ENCODE assay signal across 12 mouse cellular contexts in genomic region chr19:36129643-36130042, GRCm38 (mm10). TPM values are rescaled to one million over a fixed set of nuclear protein-coding genes. Genes with fewer than 3 reads are reported as not detected.
DNase-seq lines count a peak whose midpoint lies in the region; ATAC-seq and TF ChIP-seq lines count a peak whose summit lies in the region.
"Had no signal": no experiment of that assay in that cellular context is flagged by ENCODE, and none has a peak within 500 bp of the region (broad histone marks: within the 10 kb centered on the region; RNA-seq: fewer than 3 reads in every experiment).

No protein-coding gene starts in this region.

- peak; percentile 49 for DNase-seq in kidney, postnatal 0 days (ENCODE audit: low spot score)
- DNase-seq in ZHBTc4 (ENCODE audit: low read depth, low spot score), result peak; percentile 34
- no peak for DNase-seq in intestine, embryonic 14.5 days (ENCODE audit: low spot score)
- no peak for DNase-seq in hindbrain, embryonic 10.5 days (ENCODE audit: low spot score)
- DNase-seq in cerebellum, adult 18-20 months, result no peak
- DNase-seq in adrenal gland, postnatal 25 days, result no peak

- no peak for ATAC-seq in kidney, postnatal 0 days (replicated peaks; ENCODE audit: low FRiP score, low read depth)
- ATAC-seq in kidney, embryonic 14.5 days (ENCODE audit: low FRiP score, low TSS enrichment), result no peak; the same call in 1 of the 2 replicates
- no peak for ATAC-seq in intestine, embryonic 14.5 days (replicated peaks; ENCODE audit: low FRiP score, low TSS enrichment, low read depth)

- H3K9me3 ChIP-seq in kidney, postnatal 0 days (replicated peaks; ENCODE audit: low read length), result no peaks in the 10 kb centered on the region
- H3K9me3 ChIP-seq in kidney, embryonic 14.5 days (ENCODE audit: control insufficient read depth, low read length), result no peaks in the 10 kb centered on the region
- H3K9me3 ChIP-seq in intestine, embryonic 14.5 days (ENCODE audit: control insufficient read depth, low read length), result no peaks in the 10 kb centered on the region
- H3K9me3 ChIP-seq in megakaryocyte, embryonic 14.5 days, result peaks cover 3% of the 10 kb centered on the region
- H3K9me3 ChIP-seq in hindbrain, embryonic 10.5 days, result no peaks in the 10 kb centered on the region

- peak overlapping the region; percentile 46 for H3K4me2 ChIP-seq in kidney, postnatal 0 days (ENCODE audit: low read length)
- no peak overlapping the region for H3K4me2 ChIP-seq in kidney, embryonic 14.5 days (replicated peaks; ENCODE audit: low read depth, low read length)
- H3K4me2 ChIP-seq in intestine, embryonic 14.5 days (ENCODE audit: low read length), result peak overlapping the region; percentile 45

- H3K27ac ChIP-seq in kidney, postnatal 0 days, result 0 out of 2 replicates have a peak overlapping the region, but pooled peaks have one; percentile 36
- H3K27ac ChIP-seq in kidney, embryonic 14.5 days (ENCODE audit: low read depth, low read length), result no peak overlapping the region
- no peak overlapping the region for H3K27ac ChIP-seq in intestine, embryonic 14.5 days (ENCODE audit: low read depth)
- no peak overlapping the region for H3K27ac ChIP-seq in hindbrain, embryonic 10.5 days

- TF ChIP-seq CTCF in kidney, postnatal 0 days (IDR thresholded peaks at IDR 0.05; ENCODE audit: low read depth), result no peak

- H3K36me3 ChIP-seq in kidney, postnatal 0 days (ENCODE audit: insufficient read depth, low read length), result no peaks in the 10 kb centered on the region
- H3K36me3 ChIP-seq in kidney, embryonic 14.5 days (ENCODE audit: control insufficient read depth, insufficient read depth, low read length), result no peaks in the 10 kb centered on the region
- H3K36me3 ChIP-seq in intestine, embryonic 14.5 days (ENCODE audit: control insufficient read depth, insufficient read depth, low read length), result no peaks in the 10 kb centered on the region
- no peaks in the 10 kb centered on the region for H3K36me3 ChIP-seq in megakaryocyte, embryonic 14.5 days (replicated peaks; ENCODE audit: low read length)
- H3K36me3 ChIP-seq in hindbrain, embryonic 10.5 days, result no peaks in the 10 kb centered on the region
- H3K36me3 ChIP-seq: G1E had no signal

- 37% methylated on average over 12 of the region's 12 CpGs for WGBS in kidney, postnatal 0 days
- WGBS in kidney, embryonic 14.5 days, result 46% methylated on average over 12 of the region's 12 CpGs
- WGBS in intestine, embryonic 14.5 days, result 10% methylated on average over 12 of the region's 12 CpGs
- WGBS in hindbrain, embryonic 10.5 days, result 64% methylated on average over 12 of the region's 12 CpGs

- H3K27me3 ChIP-seq in kidney, postnatal 0 days (ENCODE audit: insufficient read depth, low read length), result no peaks in the 10 kb centered on the region
- H3K27me3 ChIP-seq in kidney, embryonic 14.5 days (ENCODE audit: control insufficient read depth, insufficient read depth, low read length), result no peaks in the 10 kb centered on the region
- H3K27me3 ChIP-seq in intestine, embryonic 14.5 days (replicated peaks; ENCODE audit: control insufficient read depth, insufficient read depth, low read length), result no peaks in the 10 kb centered on the region
- no peaks in the 10 kb centered on the region for H3K27me3 ChIP-seq in megakaryocyte, embryonic 14.5 days (replicated peaks)
- no peaks in the 10 kb centered on the region for H3K27me3 ChIP-seq in hindbrain, embryonic 10.5 days (ENCODE audit: insufficient read depth, poor library complexity, severe bottlenecking)

- 0 out of 2 replicates have a peak, but pooled peaks cover 8% of the 10 kb centered on the region for H3K4me1 ChIP-seq in kidney, postnatal 0 days (replicated peaks; ENCODE audit: insufficient read depth, low read length)
- peaks cover 4% of the 10 kb centered on the region; the same call in 1 of the 2 replicates for H3K4me1 ChIP-seq in kidney, embryonic 14.5 days (ENCODE audit: control insufficient read depth, insufficient read depth, low read length)
- no peaks in the 10 kb centered on the region; the same call in 1 of the 2 replicates for H3K4me1 ChIP-seq in intestine, embryonic 14.5 days (replicated peaks; ENCODE audit: control insufficient read depth, insufficient read depth, low read length)
- peaks cover 37% of the 10 kb centered on the region for H3K4me1 ChIP-seq in megakaryocyte, embryonic 14.5 days
- H3K4me1 ChIP-seq in hindbrain, embryonic 10.5 days (replicated peaks), result peaks cover 11% of the 10 kb centered on the region; the same call in 1 of the 2 replicates

- H3K9ac ChIP-seq in kidney, postnatal 0 days (ENCODE audit: low read depth, low read length), result no peak overlapping the region
- H3K9ac ChIP-seq in kidney, embryonic 14.5 days (ENCODE audit: low read depth, low read length), result no peak overlapping the region
- no peak overlapping the region for H3K9ac ChIP-seq in intestine, embryonic 14.5 days (ENCODE audit: low read length)

- H3K4me3 ChIP-seq in kidney, postnatal 0 days (replicated peaks; ENCODE audit: low read depth, low read length), result no peak overlapping the region
- no peak overlapping the region for H3K4me3 ChIP-seq in kidney, embryonic 14.5 days (ENCODE audit: low read length)
- H3K4me3 ChIP-seq in intestine, embryonic 14.5 days (ENCODE audit: low read depth, low read length), result 0 out of 2 replicates have a peak overlapping the region, but pooled peaks have one; percentile 3
- H3K4me3 ChIP-seq in megakaryocyte, embryonic 14.5 days (replicated peaks), result peak overlapping the region; percentile 86
- no peak overlapping the region for H3K4me3 ChIP-seq in hindbrain, embryonic 10.5 days
- H3K4me3 ChIP-seq: erythroblast, embryonic 14.5 days had no signal

RNA-seq across cellular contexts. Expression of gene Ankrd1, which starts 9.7 kb away (rescaled TPM):
- polyA plus RNA-seq in kidney, postnatal 0 days (2015; fragmentation: Nextera tagmentation; extraction: Ambion mirVana), result 0.66 and 0.83 TPM in 2 replicates
- 0.17 and 0.23 TPM in 2 replicates for polyA plus RNA-seq in kidney, embryonic 14.5 days (2014; fragmentation: Nextera tagmentation; extraction: Ambion mirVana)
- 0.26 TPM in 1 of 2 replicates, not detected in the other for polyA plus RNA-seq in intestine, embryonic 14.5 days (2014; fragmentation: Nextera tagmentation; extraction: Ambion mirVana)
- not detected in 2 replicates for polyA plus RNA-seq in megakaryocyte, embryonic 14.5 days (2012; ENCODE audit: insufficient read depth, low replicate concordance)
- polyA plus RNA-seq in hindbrain, embryonic 10.5 days (2016; fragmentation: Nextera tagmentation; extraction: Ambion mirVana), result 0.51 TPM in 1 of 2 replicates, not detected in the other
- not detected in 2 replicates for total RNA-seq in adrenal gland, postnatal 25 days (2021)
- polyA plus RNA-seq: erythroblast, embryonic 14.5 days; G1E; hindbrain, embryonic 11.5 days; neural tube, embryonic 14.5 days had no signal

RNA-seq across cellular contexts. Expression of gene Rpp30, which starts 46.1 kb away (rescaled TPM):
- 66.3 and 67.3 TPM in 2 replicates for polyA plus RNA-seq in kidney, postnatal 0 days (2015; fragmentation: Nextera tagmentation; extraction: Ambion mirVana)
- polyA plus RNA-seq in kidney, embryonic 14.5 days (2014; fragmentation: Nextera tagmentation; extraction: Ambion mirVana), result 89.3 and 104 TPM in 2 replicates
- polyA plus RNA-seq in intestine, embryonic 14.5 days (2014; fragmentation: Nextera tagmentation; extraction: Ambion mirVana), result 72.2 and 72.9 TPM in 2 replicates
- 5.5 TPM in 1 of 2 replicates, not detected in the other for polyA plus RNA-seq in megakaryocyte, embryonic 14.5 days (2012; ENCODE audit: insufficient read depth, low replicate concordance)
- polyA plus RNA-seq in hindbrain, embryonic 10.5 days (2016; fragmentation: Nextera tagmentation; extraction: Ambion mirVana), result 113 and 121 TPM in 2 replicates
- total RNA-seq in adrenal gland, postnatal 25 days (2021), result 16.0 and 17.6 TPM in 2 replicates

Comparison
In these comparisons a context has a peak if more than half of its experiments do, and no peak if none do; other contexts are left out.
1. DNase-seq: peak in kidney, postnatal 0 days (single experiment) and ZHBTc4 (single experiment); none in intestine, embryonic 14.5 days (single experiment), hindbrain, embryonic 10.5 days (single experiment), cerebellum, adult 18-20 months (0 of 2) and adrenal gland, postnatal 25 days (single experiment).
2. H3K4me3 ChIP-seq: peak in intestine, embryonic 14.5 days (single experiment) and megakaryocyte, embryonic 14.5 days (single experiment); none in kidney, postnatal 0 days (single experiment), kidney, embryonic 14.5 days (single experiment) and hindbrain, embryonic 10.5 days (single experiment).
3. RNA of gene Rpp30, which starts 46.1 kb away (polyA plus RNA-seq): 113 to 121 TPM in hindbrain, embryonic 10.5 days, 89.3 to 104 TPM in kidney, embryonic 14.5 days, 72.2 to 72.9 TPM in intestine, embryonic 14.5 days and 66.3 to 67.3 TPM in kidney, postnatal 0 days; 5.5 TPM in megakaryocyte, embryonic 14.5 days; every median in the first group is over 10 times any median in the second.